Mouse (Mus musculus): ENCODE results near the gene Kank2.
A peak's percentile ranks its signal among the peaks of the same experiment; 100 is the strongest.
"Not testable (repeated sequence)": the region's sequence is repeated elsewhere in the genome, so short reads cannot be mapped to it uniquely, and the experiment has no call there.

The Kank2 gene

GRCm38 (mm10) chr9:21818125-21818524, 19.6 kb upstream of the Kank2 start:
- no peak for DNase-seq (ENCODE audit: low spot score)

GRCm38 (mm10) chr9:21816716-21817305, 18.3 kb upstream of the Kank2 start:
- no peak for DNase-seq (ENCODE audit: low spot score)

GRCm38 (mm10) chr9:21811170-21811569, 12.6 kb upstream of the Kank2 start:
- no peak for DNase-seq (ENCODE audit: low spot score)

- DNase-seq (ENCODE audit: low spot score), result no peak
Measured at GRCm38 (mm10) chr9:21808561-21808960, 10.0 kb upstream of the Kank2 start.

GRCm38 (mm10) chr9:21806976-21807375, 8.4 kb upstream of the Kank2 start:
- DNase-seq (ENCODE audit: low spot score), result no peak

GRCm38 (mm10) chr9:21806363-21806762, 7.8 kb upstream of the Kank2 start:
- DNase-seq (ENCODE audit: low spot score), result no peak

GRCm38 (mm10) chr9:21803986-21804644, 5.6 kb upstream of the Kank2 start:
- DNase-seq (ENCODE audit: low spot score), result peak; percentile 91

GRCm38 (mm10) chr9:21801591-21801990, 3.0 kb upstream of the Kank2 start:
- no peak for DNase-seq (ENCODE audit: low spot score)

- no peak for DNase-seq (ENCODE audit: low spot score)
Measured at GRCm38 (mm10) chr9:21801121-21801520, 2.6 kb upstream of the Kank2 start.

GRCm38 (mm10) chr9:21799010-21799350, 436 bp upstream of the Kank2 start:
- no peak for DNase-seq (ENCODE audit: low spot score)

- peak; percentile 79 for DNase-seq (ENCODE audit: low spot score)
Measured at GRCm38 (mm10) chr9:21797921-21798344, 611 bp downstream of the Kank2 start.

- DNase-seq (ENCODE audit: low spot score), result no peak
Measured at GRCm38 (mm10) chr9:21796919-21797318, 1.6 kb downstream of the Kank2 start.

GRCm38 (mm10) chr9:21796259-21796658, 2.3 kb downstream of the Kank2 start:
- no peak for DNase-seq (ENCODE audit: low spot score)

- DNase-seq (ENCODE audit: low spot score), result no peak
Measured at GRCm38 (mm10) chr9:21795579-21795978, 3.0 kb downstream of the Kank2 start.

- DNase-seq (ENCODE audit: low spot score), result no peak
Measured at GRCm38 (mm10) chr9:21794925-21795324, 3.6 kb downstream of the Kank2 start.

- no peak for DNase-seq (ENCODE audit: low spot score)
Measured at GRCm38 (mm10) chr9:21794344-21794834, 4.2 kb downstream of the Kank2 start.

- not testable (repeated sequence) for DNase-seq (ENCODE audit: low spot score)
Measured at GRCm38 (mm10) chr9:21793507-21793906, 5.0 kb downstream of the Kank2 start.

GRCm38 (mm10) chr9:21792644-21793043, 5.9 kb downstream of the Kank2 start:
- no peak for DNase-seq (ENCODE audit: low spot score)

GRCm38 (mm10) chr9:21791861-21792260, 6.7 kb downstream of the Kank2 start:
- DNase-seq (ENCODE audit: low spot score), result no peak

- no peak for DNase-seq (ENCODE audit: low spot score)
Measured at GRCm38 (mm10) chr9:21788234-21788633, 10.3 kb downstream of the Kank2 start.

- no peak for DNase-seq (ENCODE audit: low spot score)
Measured at GRCm38 (mm10) chr9:21787654-21788053, 10.9 kb downstream of the Kank2 start.

- DNase-seq (ENCODE audit: low spot score), result peak; percentile 82
Measured at GRCm38 (mm10) chr9:21786906-21787305, 11.6 kb downstream of the Kank2 start.

GRCm38 (mm10) chr9:21786309-21786708, 12.2 kb downstream of the Kank2 start:
- DNase-seq (ENCODE audit: low spot score), result not testable (repeated sequence)

Measured in embryo, embryonic 10.5 days (tissue).